Mouse (Mus musculus): Measurements from ENCODE around the gene Rnf213.
"Not testable (repeated sequence)": the region's sequence is repeated elsewhere in the genome, so short reads cannot be mapped to it uniquely, and the experiment has no call there.

Rnf213 gene

GRCm38 (mm10) chr11:119392800-119393482 is at the start of gene Rnf213:
Gene Rnf213, plus strand, starts transcription at chr11:119393100.
- DNase-seq (ENCODE audit: extremely low spot score), result peak; percentile 59

- DNase-seq (ENCODE audit: extremely low spot score), result no peak
These were observed 48.7 kb upstream of the Rnf213 start for GRCm38 (mm10) chr11:119344178-119344577.

GRCm38 (mm10) chr11:119344865-119345264 is 48.0 kb upstream of the Rnf213 start:
- DNase-seq (ENCODE audit: extremely low spot score), result no peak

GRCm38 (mm10) chr11:119347125-119347524 is 45.8 kb upstream of the Rnf213 start:
- no peak for DNase-seq (ENCODE audit: extremely low spot score)

- DNase-seq (ENCODE audit: extremely low spot score), result no peak
These were observed 40.8 kb upstream of the Rnf213 start for GRCm38 (mm10) chr11:119352113-119352512.

- no peak for DNase-seq (ENCODE audit: extremely low spot score)
These were observed 39.0 kb upstream of the Rnf213 start for GRCm38 (mm10) chr11:119353946-119354345.

GRCm38 (mm10) chr11:119354798-119355442 is 38.0 kb upstream of the Rnf213 start:
- no peak for DNase-seq (ENCODE audit: extremely low spot score)

- peak; percentile 89 for DNase-seq (ENCODE audit: extremely low spot score)
These were observed 37.2 kb upstream of the Rnf213 start, which contains the start of the genes Sgsh and Slc26a11 for GRCm38 (mm10) chr11:119355443-119356385. Gene Sgsh, minus strand, starts transcription at chr11:119355536. Gene Slc26a11, plus strand, starts transcription at chr11:119355557.

- no peak for DNase-seq (ENCODE audit: extremely low spot score)
These were observed 33.8 kb upstream of the Rnf213 start for GRCm38 (mm10) chr11:119359089-119359488.

GRCm38 (mm10) chr11:119362769-119363533 is 29.9 kb upstream of the Rnf213 start:
- DNase-seq (ENCODE audit: extremely low spot score), result peak; percentile 19

- DNase-seq (ENCODE audit: extremely low spot score), result peak; percentile 79
These were observed 29.3 kb upstream of the Rnf213 start for GRCm38 (mm10) chr11:119363534-119364145.

- DNase-seq (ENCODE audit: extremely low spot score), result no peak
These were observed 17.5 kb upstream of the Rnf213 start for GRCm38 (mm10) chr11:119375425-119375824.

- DNase-seq (ENCODE audit: extremely low spot score), result no peak
These were observed 15.6 kb upstream of the Rnf213 start for GRCm38 (mm10) chr11:119377326-119377725.

- no peak for DNase-seq (ENCODE audit: extremely low spot score)
These were observed 14.3 kb upstream of the Rnf213 start for GRCm38 (mm10) chr11:119378551-119378950.

- DNase-seq (ENCODE audit: extremely low spot score), result no peak
These were observed 11.1 kb upstream of the Rnf213 start for GRCm38 (mm10) chr11:119381631-119382337.

- DNase-seq (ENCODE audit: extremely low spot score), result no peak
These were observed 10.5 kb upstream of the Rnf213 start for GRCm38 (mm10) chr11:119382338-119382850.

- no peak for DNase-seq (ENCODE audit: extremely low spot score)
These were observed 8.0 kb upstream of the Rnf213 start for GRCm38 (mm10) chr11:119384904-119385303.

- DNase-seq (ENCODE audit: extremely low spot score), result no peak
These were observed 6.6 kb upstream of the Rnf213 start for GRCm38 (mm10) chr11:119386306-119386705.

GRCm38 (mm10) chr11:119387273-119387672 is 5.6 kb upstream of the Rnf213 start:
- DNase-seq (ENCODE audit: extremely low spot score), result not testable (repeated sequence)

GRCm38 (mm10) chr11:119389851-119390270 is 3.0 kb upstream of the Rnf213 start:
- DNase-seq (ENCODE audit: extremely low spot score), result peak; percentile 77

Measured in embryo, embryonic 9.5 days (tissue).